Mouse (Mus musculus) spleen, adult 2 months (tissue): ENCODE measurements around the gene Tnfaip8l1.

Source experiments
- CTCF ChIP-seq: fragments of 200-500 bp; IDR thresholded peaks from 2 replicates; pipeline ENCODE4 v1.5.1; 2011; ENCODE audit warnings: mild to moderate bottlenecking, inconsistent platforms; ENCODE audit not compliant: insufficient read depth, insufficient read length, insufficient replicate concordance; ENCODE audit errors: extremely low read depth
- POLR2A ChIP-seq: fragments of 200-500 bp; IDR thresholded peaks from 2 replicates; pipeline ENCODE4 v1.6.1; 2011; ENCODE audit warnings: low read depth, low read length, inconsistent platforms

DNA sequence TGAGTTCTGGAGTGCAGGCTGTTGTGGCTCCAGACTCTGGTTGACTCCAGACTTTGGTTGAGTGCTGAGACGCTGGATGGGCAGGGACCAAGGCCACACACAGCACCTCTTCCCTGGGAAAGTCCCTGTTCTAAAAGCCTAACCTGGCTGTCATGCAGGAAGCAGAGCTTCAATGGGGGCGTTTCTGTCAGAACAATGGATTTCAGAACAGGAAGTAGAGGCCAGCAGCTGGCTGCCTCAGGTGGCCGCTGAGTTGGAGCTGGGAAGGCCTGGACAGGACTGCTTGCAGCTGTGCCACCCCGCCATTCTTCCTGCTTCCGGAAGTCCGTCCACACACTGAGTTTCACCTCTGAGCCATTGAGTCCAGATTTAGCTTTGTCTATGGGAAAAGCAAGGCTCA lies 7.6 kb downstream of the Tnfaip8l1 start:
- TF ChIP-seq CTCF (no peak), POLR2A (no peak)
